Mouse (Mus musculus): ENCODE measurements at regions not wholly inside any gene's neighbourhood (a gene's known extent, or its start where the extent isn't known, plus 50 kb on each side); places are given as distances from the start of the nearest gene placed in this dataset.
A peak's percentile ranks its signal among the peaks of the same experiment; 100 is the strongest.

GRCm38 (mm10) chr13:70385292-70385691 lies 252.1 kb downstream of the Ice1 start:
- Histone ChIP-seq H3K27me3 (replicated peaks; ENCODE audit: insufficient read depth, low read length) (no peaks in the 10 kb centered on the region), H3K9ac (replicated peaks; ENCODE audit: low read depth) (no peak overlapping the region), H3K36me3 (ENCODE audit: insufficient read depth, low read length) (no peaks in the 10 kb centered on the region), H3K4me1 (ENCODE audit: insufficient read depth, low read depth, low read length) (no peaks in the 10 kb centered on the region), H3K9me3 (ENCODE audit: low read length) (no peaks in the 10 kb centered on the region), H3K4me2 (replicated peaks; ENCODE audit: low read depth, low read length) (no peak overlapping the region), H3K4me3 (ENCODE audit: low read depth, low read length) (no peak overlapping the region), H3K27ac (ENCODE audit: low read length) (no peak overlapping the region)
- 46% methylated on average over 8 of the region's 8 CpGs for whole genome bisulfite sequencing
- ATAC-seq (no peak), DNase-seq (ENCODE audit: low spot score) (no peak)
- no peak for TF ChIP-seq EP300 (IDR thresholded peaks at IDR 0.05)
- no peak for TF ChIP-seq CTCF (IDR thresholded peaks at IDR 0.05)

DNA sequence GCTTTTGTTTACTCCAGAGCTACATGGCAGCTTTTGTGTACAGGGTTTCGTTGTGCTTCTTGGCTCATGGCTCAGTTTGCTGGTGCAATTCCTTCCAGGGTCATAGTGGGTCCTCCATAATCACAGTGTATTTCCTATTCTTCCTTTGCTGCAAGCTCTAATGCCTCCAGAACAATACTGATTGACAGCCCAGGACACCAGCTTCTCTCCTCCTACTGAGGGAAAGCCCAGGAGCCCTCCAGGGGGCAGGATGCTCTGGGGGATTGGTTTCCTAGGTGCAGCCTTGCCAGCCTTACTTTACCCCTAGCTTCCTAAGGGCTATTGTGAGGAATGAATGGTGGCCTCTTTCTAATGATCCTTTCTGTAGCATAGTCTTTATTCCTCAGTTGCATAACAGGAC lies 224.6 kb downstream of the Ice1 start:
- WGBS, result 71% methylated on average over 1 of the region's 1 CpGs

DNA sequence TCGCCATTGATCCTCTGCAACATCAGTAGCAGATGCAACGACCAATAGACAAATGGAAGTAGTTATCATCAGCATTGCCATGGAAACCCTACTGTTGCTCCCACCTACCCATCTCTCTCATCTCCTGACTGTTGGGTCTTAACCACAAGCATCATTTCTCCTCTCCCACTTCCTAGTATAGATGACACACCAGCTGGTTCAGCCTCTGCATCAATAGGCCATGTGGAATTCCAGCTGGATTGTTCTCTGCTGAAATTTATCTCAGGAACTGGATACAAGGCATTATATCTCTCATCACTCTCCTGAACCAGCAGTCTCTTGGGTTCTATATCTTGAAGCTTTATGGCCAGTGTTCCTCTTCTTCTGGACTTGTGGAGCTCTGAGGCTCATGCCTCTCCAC lies 219.3 kb downstream of the Ice1 start:
- Histone ChIP-seq H3K4me1 (ENCODE audit: insufficient read depth, low read depth, low read length) (no peaks in the 10 kb centered on the region), H3K36me3 (ENCODE audit: insufficient read depth, low read length) (no peaks in the 10 kb centered on the region), H3K9ac (replicated peaks; ENCODE audit: low read depth) (no peak overlapping the region), H3K9me3 (ENCODE audit: low read length) (no peaks in the 10 kb centered on the region), H3K27me3 (replicated peaks; ENCODE audit: insufficient read depth, low read length) (no peaks in the 10 kb centered on the region), H3K4me3 (ENCODE audit: low read depth, low read length) (no peak overlapping the region), H3K27ac (ENCODE audit: low read length) (no peak overlapping the region), H3K4me2 (replicated peaks; ENCODE audit: low read depth, low read length) (no peak overlapping the region)
- 75% methylated on average over 2 of the region's 2 CpGs for WGBS
- no peak for DNase-seq (ENCODE audit: low spot score)
- ATAC-seq, result no peak
- TF ChIP-seq EP300 (IDR thresholded peaks at IDR 0.05), result no peak
- TF ChIP-seq CTCF (IDR thresholded peaks at IDR 0.05), result no peak

More for the DNA sequence above, 224.6 kb downstream of the Ice1 start:
- TF ChIP-seq EP300 (IDR thresholded peaks at IDR 0.05) (no peak), CTCF (IDR thresholded peaks at IDR 0.05) (no peak)
- Histone ChIP-seq H3K27me3 (replicated peaks; ENCODE audit: insufficient read depth, low read length) (no peaks in the 10 kb centered on the region), H3K27ac (ENCODE audit: low read length) (no peak overlapping the region), H3K4me1 (ENCODE audit: insufficient read depth, low read depth, low read length) (no peaks in the 10 kb centered on the region), H3K4me3 (ENCODE audit: low read depth, low read length) (no peak overlapping the region), H3K36me3 (ENCODE audit: insufficient read depth, low read length) (no peaks in the 10 kb centered on the region), H3K9me3 (ENCODE audit: low read length) (no peaks in the 10 kb centered on the region), H3K4me2 (replicated peaks; ENCODE audit: low read depth, low read length) (no peak overlapping the region), H3K9ac (replicated peaks; ENCODE audit: low read depth) (no peak overlapping the region)
- ATAC-seq, result no peak
- no peak for DNase-seq (ENCODE audit: low spot score)

- no peak for DNase-seq (ENCODE audit: low spot score)
- Histone ChIP-seq H3K36me3 (ENCODE audit: insufficient read depth, low read length) (no peaks in the 10 kb centered on the region), H3K9ac (replicated peaks; ENCODE audit: low read depth) (no peak overlapping the region), H3K4me3 (ENCODE audit: low read depth, low read length) (no peak overlapping the region), H3K9me3 (ENCODE audit: low read length) (no peaks in the 10 kb centered on the region), H3K27ac (ENCODE audit: low read length) (no peak overlapping the region), H3K4me2 (replicated peaks; ENCODE audit: low read depth, low read length) (no peak overlapping the region), H3K4me1 (ENCODE audit: insufficient read depth, low read depth, low read length) (no peaks in the 10 kb centered on the region), H3K27me3 (replicated peaks; ENCODE audit: insufficient read depth, low read length) (no peaks in the 10 kb centered on the region)
- no peak for ATAC-seq
- WGBS, result 27% methylated on average over 1 of the region's 1 CpGs
- TF ChIP-seq EP300 (IDR thresholded peaks at IDR 0.05) (no peak), CTCF (IDR thresholded peaks at IDR 0.05) (no peak)
Observed at GRCm38 (mm10) chr13:70439419-70439818, 198.0 kb downstream of the Ice1 start.

DNA sequence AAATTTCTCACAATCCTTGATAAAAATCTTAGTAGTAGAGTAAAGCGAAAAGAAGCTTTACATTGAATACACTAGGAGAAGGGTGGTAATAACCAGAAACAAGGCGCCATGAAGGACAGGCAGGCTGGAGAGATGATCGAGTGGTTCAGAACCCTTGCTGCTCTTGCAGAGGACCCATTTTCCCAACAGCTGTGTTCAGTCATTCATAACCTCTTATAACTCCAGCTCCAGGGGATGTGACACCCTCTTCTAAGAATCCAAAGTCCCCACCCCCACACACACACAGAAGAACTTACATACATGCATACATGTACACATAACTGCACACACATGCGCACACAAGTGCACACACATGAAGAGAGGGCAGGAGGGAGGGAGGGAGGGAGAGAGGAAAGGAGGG lies 190.5 kb downstream of the Ice1 start:
- Histone ChIP-seq H3K4me2 (replicated peaks; ENCODE audit: low read depth, low read length) (no peak overlapping the region), H3K9me3 (ENCODE audit: low read length) (no peaks in the 10 kb centered on the region), H3K9ac (replicated peaks; ENCODE audit: low read depth) (no peak overlapping the region), H3K27me3 (replicated peaks; ENCODE audit: insufficient read depth, low read length) (no peaks in the 10 kb centered on the region), H3K4me3 (ENCODE audit: low read depth, low read length) (no peak overlapping the region), H3K27ac (ENCODE audit: low read length) (no peak overlapping the region), H3K36me3 (ENCODE audit: insufficient read depth, low read length) (no peaks in the 10 kb centered on the region), H3K4me1 (ENCODE audit: insufficient read depth, low read depth, low read length) (no peaks in the 10 kb centered on the region)
- TF ChIP-seq CTCF (IDR thresholded peaks at IDR 0.05) (no peak), EP300 (IDR thresholded peaks at IDR 0.05) (no peak)
- 78% methylated on average over 4 of the region's 4 CpGs for WGBS
- peak; percentile 13 for DNase-seq (ENCODE audit: low spot score)
- no peak for ATAC-seq

GRCm38 (mm10) chr13:70454592-70455390 lies 182.6 kb downstream of the Ice1 start:
- Histone ChIP-seq H3K27me3 (replicated peaks; ENCODE audit: insufficient read depth, low read length) (no peaks in the 10 kb centered on the region), H3K4me1 (ENCODE audit: insufficient read depth, low read depth, low read length) (no peaks in the 10 kb centered on the region), H3K9me3 (ENCODE audit: low read length) (no peaks in the 10 kb centered on the region), H3K36me3 (ENCODE audit: insufficient read depth, low read length) (no peaks in the 10 kb centered on the region), H3K27ac (ENCODE audit: low read length) (no peak overlapping the region), H3K4me2 (replicated peaks; ENCODE audit: low read depth, low read length) (no peak overlapping the region), H3K4me3 (ENCODE audit: low read depth, low read length) (no peak overlapping the region), H3K9ac (replicated peaks; ENCODE audit: low read depth) (no peak overlapping the region)
- DNase-seq (ENCODE audit: low spot score), result no peak
- TF ChIP-seq EP300 (IDR thresholded peaks at IDR 0.05), result no peak
- no peak for TF ChIP-seq CTCF (IDR thresholded peaks at IDR 0.05)
- no peak for ATAC-seq
- 67% methylated on average over 4 of the region's 4 CpGs for WGBS

All from lung, postnatal 0 days (tissue).